Mouse (Mus musculus): ENCODE results near the gene Rhag.

- TF ChIP-seq POLR2A (IDR thresholded peaks at IDR 0.05; ENCODE audit: extremely low read depth, insufficient read depth, low read length) = no peak
- TF ChIP-seq CTCF (IDR thresholded peaks at IDR 0.05; ENCODE audit: extremely low read depth, insufficient read depth, low read length) = no peak
Measured at GRCm38 (mm10) chr17:40872626-40873025, 61.7 kb downstream of the Rhag start.
